Mouse (Mus musculus) gastrocnemius, adult 8-10 months (tissue): ENCODE data around the gene Gm45623. TPM values are rescaled to one million over a fixed set of nuclear protein-coding genes. Genes with fewer than 3 reads are reported as not detected.

ENCODE experiments used
- total RNA-seq, 4 experiments: library from RNA; stranded (reverse); gene quantifications; 2 replicates each; pipeline ENCODE4 v1.2.4; 2022

Gm45623 gene
- total RNA-seq, 4 experiments from 2014 or later, result not detected

Other genes starting within 250 kb of the Gm45623 start
- gene Fbxl21, start 231.4 kb downstream of the Gm45623 start, total RNA-seq, result under 1 TPM in 2 of 4 experiments, not detected in 2; 0.24 to 0.29 TPM
- not detected for gene Lect2, start 205.3 kb downstream of the Gm45623 start, total RNA-seq
- 10 to 100 TPM in 2 of 4 experiments, 1 to 10 TPM in 2; 3.8 to 15.6 (median 7.6) TPM for gene Tgfbi, start 144.3 kb downstream of the Gm45623 start, total RNA-seq
- 10 to 100 TPM; 17.7 to 24.1 (median 20.7) TPM for gene Smad5, start 50.8 kb downstream of the Gm45623 start, total RNA-seq
- not detected for gene Trpc7, start 142.2 kb upstream of the Gm45623 start, total RNA-seq